Mouse (Mus musculus) lung, postnatal 4 days (tissue): ENCODE measurements around the gene Tomm20.
"Not testable (repeated sequence)": the region's sequence is repeated elsewhere in the genome, so short reads cannot be mapped to it uniquely, and the experiment has no call there.

ENCODE experiments used
- DNase-seq, 2 experiments: peaks; one replicate each; pipeline ENCODE4 v3.0.0; 2021

Gene Tomm20

GRCm38 (mm10) chr8:126882586-126882985 is 63.1 kb downstream of the Tomm20 start:
- DNase-seq, result not testable (repeated sequence)

- DNase-seq, result peak in 1 of 2 experiments; percentile 29
These were observed 64.0 kb downstream of the Tomm20 start for GRCm38 (mm10) chr8:126881641-126882140.
